In the genomic region with DNA sequence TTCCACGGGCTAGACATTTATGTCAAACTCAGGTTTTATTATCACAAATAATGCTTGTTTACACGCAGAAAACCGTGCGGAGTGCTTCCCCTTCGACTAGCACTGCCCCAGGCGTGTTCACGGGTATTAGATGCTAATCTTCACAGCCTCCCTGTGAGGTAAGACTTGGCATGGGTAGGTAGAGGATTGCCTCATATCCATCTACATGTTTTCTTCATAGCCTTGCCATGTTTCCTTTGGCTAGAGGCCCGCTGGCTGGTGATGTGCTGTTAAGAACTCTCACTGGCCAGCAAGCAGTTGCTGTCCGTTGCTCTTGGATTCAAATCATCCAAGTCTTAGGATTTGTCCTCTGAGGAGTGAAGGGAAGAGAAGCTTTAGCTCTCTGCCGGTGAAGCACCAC, we compare ENCODE assay signal across 26 mouse cellular contexts. TPM values are rescaled to one million over a fixed set of nuclear protein-coding genes. Genes with fewer than 3 reads are reported as not detected.
DNase-seq lines count a peak whose midpoint lies in the region; ATAC-seq lines count a peak whose summit lies in the region.
"Had no signal": no experiment of that assay in that cellular context is flagged by ENCODE, and none has a peak within 500 bp of the region (broad histone marks: within the 10 kb centered on the region; RNA-seq: fewer than 3 reads in every experiment).

No protein-coding gene starts in this region.

- H3K4me1 ChIP-seq in intestine, embryonic 16.5 days (ENCODE audit: control insufficient read depth, insufficient read depth, low read length) = no peaks in the 10 kb centered on the region
- H3K4me1 ChIP-seq: forebrain, embryonic 12.5 days; hindbrain, embryonic 13.5 days; lung, embryonic 15.5 days; midbrain, embryonic 10.5 days had no signal

- no peak overlapping the region for H3K4me2 ChIP-seq in intestine, embryonic 16.5 days (ENCODE audit: low read depth, low read length)
- H3K4me2 ChIP-seq: forebrain, embryonic 12.5 days; heart, embryonic 13.5 days; hindbrain, embryonic 13.5 days; limb, embryonic 12.5 days; lung, embryonic 15.5 days had no signal

- intact Hi-C loops in heart, postnatal 10 days (cut with DNase I) = loop anchor here (5.0 kb wide), 1 partner anchor 568 kb away; no protein-coding TSS in a partner anchor

- 84% methylated on average over 10 of the region's 10 CpGs for WGBS in intestine, embryonic 16.5 days

- H3K4me3 ChIP-seq in intestine, embryonic 16.5 days (ENCODE audit: low read length) = no peak overlapping the region
- H3K4me3 ChIP-seq: forebrain, embryonic 12.5 days; heart, embryonic 13.5 days; hindbrain, embryonic 13.5 days; limb, embryonic 12.5 days; lung, embryonic 15.5 days; midbrain, embryonic 10.5 days had no signal

- ATAC-seq in intestine, embryonic 16.5 days = no peak
- ATAC-seq: CD4-positive, CD25-positive, alpha-beta regulatory T cell, adult 4 months had no signal

- H3K27me3 ChIP-seq in intestine, embryonic 16.5 days (replicated peaks; ENCODE audit: control insufficient read depth, insufficient read depth, low read length) = no peaks in the 10 kb centered on the region
- H3K27me3 ChIP-seq: forebrain, embryonic 12.5 days; heart, embryonic 13.5 days; hindbrain, embryonic 13.5 days; limb, embryonic 12.5 days; lung, embryonic 15.5 days had no signal

- H3K9ac ChIP-seq in intestine, embryonic 16.5 days (ENCODE audit: low read depth, low read length) = no peak overlapping the region
- H3K9ac ChIP-seq: forebrain, embryonic 12.5 days; heart, embryonic 13.5 days; hindbrain, embryonic 13.5 days; limb, embryonic 12.5 days; liver, embryonic 14.5 days; lung, embryonic 15.5 days had no signal

- H3K36me3 ChIP-seq in intestine, embryonic 16.5 days (ENCODE audit: control insufficient read depth, insufficient read depth, low read length) = peaks cover 2% of the 10 kb centered on the region; the same call in 1 of the 2 replicates

- H3K27ac ChIP-seq in intestine, embryonic 16.5 days (ENCODE audit: low read length) = no peak overlapping the region
- H3K27ac ChIP-seq: forebrain, embryonic 12.5 days; heart, embryonic 13.5 days; hindbrain, embryonic 13.5 days; limb, embryonic 12.5 days; liver, embryonic 14.5 days; lung, embryonic 15.5 days; macrophage; midbrain, embryonic 10.5 days had no signal

- no peaks in the 10 kb centered on the region for H3K9me3 ChIP-seq in intestine, embryonic 16.5 days (ENCODE audit: control insufficient read depth, low read length)
- H3K9me3 ChIP-seq: forebrain, embryonic 12.5 days; heart, embryonic 13.5 days; hindbrain, embryonic 13.5 days; limb, embryonic 12.5 days; lung, embryonic 15.5 days; midbrain, embryonic 10.5 days had no signal

- peak; percentile 50 for DNase-seq in adrenal gland, postnatal 10 days
- no peak for DNase-seq in adrenal gland, adult 8-10 months
- peak; percentile 10 to 16 for DNase-seq in heart, adult 9 months (ENCODE audit: low spot score in 2 of 2)
- DNase-seq in heart, postnatal 10 days = no peak
- peak; percentile 24 for DNase-seq in 3T3-L1 (ENCODE audit: low read depth, low spot score)
- DNase-seq in fat pad, adult 2 months (ENCODE audit: extremely low read depth, low read depth, low spot score) = peak; percentile 89
- DNase-seq: cerebellum, adult 11-12 months; cerebellum, postnatal 10 days; kidney, adult 9 months; kidney, postnatal 14 days; thymus, adult 18-20 months; thymus, postnatal 36 days had no signal

RNA-seq across cellular contexts. Expression of gene Gpx7, which starts 6.4 kb away (rescaled TPM):
- 10 to 100 TPM; 18.2 to 20.5 TPM for total RNA-seq in adrenal gland, postnatal 10 days (2021)
- total RNA-seq in adrenal gland, adult 8-10 months (2022) = 1 to 10 TPM; 5.5 to 8.7 (median 7.0) TPM
- 10 to 100 TPM; 22.3 to 22.6 TPM for total RNA-seq in heart, postnatal 10 days (2021)
- 33.0 and 34.9 TPM in 2 replicates for polyA plus RNA-seq in intestine, embryonic 16.5 days (2015; fragmentation: Nextera tagmentation; extraction: Ambion mirVana)

RNA-seq across cellular contexts. Expression of gene Shisal2a, which starts 17.2 kb away (rescaled TPM):
- total RNA-seq in adrenal gland, postnatal 10 days (2021) = 1 to 10 TPM; 2.7 to 5.9 TPM
- 1 to 10 TPM; 4.6 to 8.5 (median 5.7) TPM for total RNA-seq in adrenal gland, adult 8-10 months (2022)
- total RNA-seq in heart, postnatal 10 days (2021) = not detected
- 0.72 and 0.99 TPM in 2 replicates for polyA plus RNA-seq in intestine, embryonic 16.5 days (2015; fragmentation: Nextera tagmentation; extraction: Ambion mirVana)
- total RNA-seq: heart, adult 18-20 months; heart, postnatal 36 days; left cerebral cortex, postnatal 14 days had no signal
- polyA plus RNA-seq: CD4-positive, CD25-positive, alpha-beta regulatory T cell, adult 4 months; macrophage; small intestine, adult 2 months had no signal

RNA-seq across cellular contexts. Expression of gene Tut4, which starts 58.8 kb away (rescaled TPM):
- 10 to 100 TPM; 37.9 to 52.2 TPM for total RNA-seq in adrenal gland, postnatal 10 days (2021)
- 10 to 100 TPM; 22.8 to 56.4 (median 31.0) TPM for total RNA-seq in adrenal gland, adult 8-10 months (2022)
- total RNA-seq in heart, postnatal 10 days (2021) = 10 to 100 TPM; 41.0 to 43.8 TPM
- polyA plus RNA-seq in intestine, embryonic 16.5 days (2015; fragmentation: Nextera tagmentation; extraction: Ambion mirVana) = 29.0 and 34.7 TPM in 2 replicates

Comparison
In these comparisons a context has a peak if more than half of its experiments do, and no peak if none do; other contexts are left out.
1. DNase-seq: peak in adrenal gland, postnatal 10 days (single experiment), heart, adult 9 months (2 of 2), 3T3-L1 (single experiment) and fat pad, adult 2 months (single experiment); none in adrenal gland, adult 8-10 months (single experiment) and heart, postnatal 10 days (0 of 2).